Mouse (Mus musculus) ES-Bruce4 (cell line): ENCODE measurements around the gene Tmem97. TPM values are rescaled to one million over a fixed set of nuclear protein-coding genes. Genes with fewer than 3 reads are reported as not detected.

ENCODE experiments used
- H3K27ac ChIP-seq: 2 replicates; pipeline ENCODE4 v1.5.1; 2012; ENCODE audit warnings: low read length, inconsistent platforms; ENCODE audit not compliant: insufficient read depth
- H3K27me3 ChIP-seq: 2 replicates; pipeline ENCODE4 v1.6.1; 2012; ENCODE audit warnings: mild to moderate bottlenecking, low read length, inconsistent platforms; ENCODE audit not compliant: control insufficient read depth, poor library complexity, insufficient read depth, severe bottlenecking
- H3K36me3 ChIP-seq: 2 replicates; pipeline ENCODE4 v1.6.1; 2012; ENCODE audit warnings: inconsistent platforms, mild to moderate bottlenecking, low read length, moderate library complexity; ENCODE audit not compliant: control insufficient read depth, poor library complexity, insufficient read depth, severe bottlenecking
- H3K4me1 ChIP-seq: one replicate; pipeline ENCODE4 v1.8.1; 2011; ENCODE audit warnings: low read length; ENCODE audit not compliant: control insufficient read depth, insufficient read depth
- H3K4me3 ChIP-seq: 2 replicates; pipeline ENCODE4 v1.5.1; 2011; ENCODE audit warnings: low read depth, mild to moderate bottlenecking, low read length
- H3K9ac ChIP-seq: 2 replicates; pipeline ENCODE4 v1.6.1; 2012; ENCODE audit warnings: low read depth, mild to moderate bottlenecking, inconsistent platforms; ENCODE audit not compliant: poor library complexity, severe bottlenecking
- H3K9me3 ChIP-seq: replicated peaks from 2 replicates; pipeline ENCODE4 v1.6.1; 2012; ENCODE audit warnings: mild to moderate bottlenecking, low read length, inconsistent platforms; ENCODE audit not compliant: control insufficient read depth, poor library complexity, insufficient read depth, severe bottlenecking
- CTCF ChIP-seq: IDR thresholded peaks from one replicate; pipeline ENCODE4 v1.8.1; 2011; ENCODE audit warnings: low read depth, low read length
- EP300 ChIP-seq: IDR thresholded peaks from 2 replicates; pipeline ENCODE4 v1.6.1; 2011; ENCODE audit warnings: low read depth, low read length; ENCODE audit not compliant: insufficient read depth
- POLR2A ChIP-seq: IDR thresholded peaks from one replicate; pipeline ENCODE4 v1.8.1; 2011; ENCODE audit warnings: low read length; ENCODE audit not compliant: insufficient read depth
- polyA plus RNA-seq: library from polyadenylated mRNA; stranded (reverse); fragments of >200 nt; gene quantifications from 2 replicates; pipeline ENCODE4 v1.2.4, GENCODE M21; 2011; ENCODE audit warnings: low read depth; ENCODE audit not compliant: missing spikeins, insufficient read depth, insufficient read length

Gene Tmem97
- polyA plus RNA-seq, 1 experiment = 90.1 TPM

DNA sequence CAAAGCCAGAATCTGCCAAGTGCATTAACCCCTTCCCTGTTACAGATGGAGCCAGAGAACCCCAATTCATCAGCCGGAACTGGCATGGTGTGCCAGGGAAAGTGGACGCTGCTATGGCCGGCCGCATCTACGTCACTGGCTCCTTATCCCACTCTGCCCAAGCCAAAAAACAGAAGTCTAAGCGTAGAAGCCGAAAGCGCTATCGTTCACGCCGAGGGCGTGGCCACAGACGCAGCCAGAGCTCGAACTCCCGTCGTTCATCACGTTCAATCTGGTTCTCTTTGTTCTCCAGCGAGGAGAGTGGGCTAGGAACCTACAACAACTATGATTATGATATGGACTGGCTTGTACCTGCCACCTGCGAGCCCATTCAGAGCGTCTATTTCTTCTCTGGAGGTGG, 49.0 kb downstream of the Tmem97 start:
- no peaks in the 10 kb centered on the region for H3K4me1 ChIP-seq
- no peaks in the 10 kb centered on the region for H3K9me3 ChIP-seq
- no peak overlapping the region for H3K27ac ChIP-seq

DNA sequence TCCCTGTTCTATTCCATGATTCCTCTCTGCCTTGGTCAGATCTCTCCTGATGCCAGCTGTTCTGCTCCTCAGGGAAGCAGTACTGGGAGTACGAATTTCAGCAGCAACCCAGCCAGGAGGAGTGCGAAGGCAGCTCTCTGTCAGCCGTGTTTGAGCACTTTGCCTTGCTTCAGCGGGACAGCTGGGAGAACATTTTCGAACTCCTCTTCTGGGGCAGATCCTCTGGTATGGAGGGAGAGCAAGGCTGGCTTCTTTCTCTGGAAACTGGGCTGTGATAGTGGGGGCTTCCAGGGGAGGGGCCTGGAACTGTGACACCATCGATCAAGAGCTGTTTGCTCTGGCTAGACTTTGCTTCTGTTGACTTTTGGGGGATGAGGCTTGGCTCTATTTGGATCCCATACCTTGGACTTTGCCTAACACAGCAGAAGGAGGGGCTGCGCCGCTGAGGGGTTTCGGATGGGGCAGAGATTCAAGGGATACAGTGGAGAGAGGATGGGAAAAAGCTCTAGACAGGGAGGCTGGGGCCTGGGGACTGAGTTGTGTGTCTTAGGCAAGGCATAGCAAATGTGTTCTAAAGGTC, 49.9 kb downstream of the Tmem97 start:
- Histone ChIP-seq H3K36me3 (peaks cover 4% of the 10 kb centered on the region; the same call in 1 of the 2 replicates), H3K9me3 (no peaks in the 10 kb centered on the region), H3K27me3 (no peaks in the 10 kb centered on the region), H3K9ac (no peak overlapping the region), H3K4me1 (no peaks in the 10 kb centered on the region), H3K4me3 (no peak overlapping the region), H3K27ac (no peak overlapping the region)
- TF ChIP-seq EP300 = no peak
- TF ChIP-seq CTCF = no peak
- TF ChIP-seq POLR2A = no peak

More for the DNA sequence above, 49.0 kb downstream of the Tmem97 start:
- H3K4me3 ChIP-seq = no peak overlapping the region
- TF ChIP-seq POLR2A (no peak), CTCF (no peak), EP300 (no peak)
- peaks cover 10% of the 10 kb centered on the region for H3K36me3 ChIP-seq
- no peak overlapping the region for H3K9ac ChIP-seq
- no peaks in the 10 kb centered on the region for H3K27me3 ChIP-seq

DNA sequence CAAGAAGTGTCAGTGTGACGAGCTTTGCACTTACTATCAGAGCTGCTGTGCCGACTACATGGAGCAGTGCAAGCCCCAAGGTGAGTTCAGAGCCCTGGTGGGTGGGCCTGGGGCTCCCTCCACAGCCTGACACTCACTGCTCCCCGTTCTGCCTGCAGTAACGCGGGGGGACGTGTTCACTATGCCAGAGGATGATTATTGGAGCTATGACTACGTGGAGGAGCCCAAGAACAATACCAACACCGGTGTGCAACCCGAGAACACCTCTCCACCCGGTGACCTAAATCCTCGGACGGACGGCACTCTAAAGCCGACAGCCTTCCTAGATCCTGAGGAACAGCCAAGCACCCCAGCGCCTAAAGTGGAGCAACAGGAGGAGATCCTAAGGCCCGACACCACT, 51.0 kb downstream of the Tmem97 start:
- H3K27me3 ChIP-seq = no peaks in the 10 kb centered on the region
- H3K27ac ChIP-seq = no peak overlapping the region
- H3K9me3 ChIP-seq = no peaks in the 10 kb centered on the region
- H3K36me3 ChIP-seq = no peaks in the 10 kb centered on the region
- H3K9ac ChIP-seq = no peak overlapping the region
- no peak overlapping the region for H3K4me3 ChIP-seq
- TF ChIP-seq CTCF = no peak
- TF ChIP-seq POLR2A = no peak
- TF ChIP-seq EP300 = no peak
- H3K4me1 ChIP-seq = no peaks in the 10 kb centered on the region

DNA sequence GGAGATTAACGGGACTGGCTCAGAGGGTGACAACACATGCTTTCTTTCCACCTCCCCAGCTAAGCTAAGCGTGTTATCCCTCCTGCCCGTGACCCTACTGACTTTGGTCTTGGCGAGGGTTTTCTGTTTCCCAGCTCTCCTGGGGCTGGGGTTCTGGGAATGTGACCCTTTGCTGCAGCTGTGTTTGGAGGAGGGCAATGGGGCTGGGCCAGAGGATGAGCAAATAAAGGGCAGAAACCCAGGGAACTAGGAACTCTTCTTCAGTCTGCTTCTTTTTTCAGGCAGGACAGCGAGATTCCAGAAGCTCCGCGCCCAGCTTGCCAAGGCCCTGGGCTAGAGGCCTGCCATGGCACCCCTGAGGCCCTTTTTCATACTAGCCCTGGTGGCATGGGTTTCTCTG, 51.6 kb downstream of the Tmem97 start, which contains the start of gene Vtn:
TSS of gene Vtn (plus strand) at position 88 of the 400 bp plus-strand sequence.
- Histone ChIP-seq H3K27me3 (no peaks in the 10 kb centered on the region), H3K9me3 (no peaks in the 10 kb centered on the region), H3K4me3 (peak within 1 kb of the TSS; percentile 48), H3K9ac (peak within 1 kb of the TSS; percentile 21; the same call in 1 of the 2 replicates), H3K36me3 (no peaks in the 10 kb centered on the region), H3K4me1 (no peaks in the 10 kb centered on the region), H3K27ac (no peak within 1 kb of the TSS)
- no peak for TF ChIP-seq EP300
- no peak for TF ChIP-seq CTCF
- TF ChIP-seq POLR2A = no peak

- Histone ChIP-seq H3K9me3 (no peaks in the 10 kb centered on the region), H3K27me3 (no peaks in the 10 kb centered on the region), H3K4me1 (no peaks in the 10 kb centered on the region), H3K4me3 (peak within 1 kb of the TSS; percentile 48), H3K27ac (no peak within 1 kb of the TSS), H3K36me3 (no peaks in the 10 kb centered on the region), H3K9ac (peak within 1 kb of the TSS; percentile 21; the same call in 1 of the 2 replicates)
- peak; percentile 85 for TF ChIP-seq POLR2A
- no peak for TF ChIP-seq EP300
These were observed 52.7 kb downstream of the Tmem97 start, which contains the start of gene Sarm1 for GRCm38 (mm10) chr11:78497544-78498522. TSS of gene Sarm1 (minus strand) at chr11:78497754.
